Mouse (Mus musculus) G1E (cell line): ENCODE measurements around the gene R3hdm1. TPM values are rescaled to one million over a fixed set of nuclear protein-coding genes. Genes with fewer than 3 reads are reported as not detected.
"Not testable (repeated sequence)": the region's sequence is repeated elsewhere in the genome, so short reads cannot be mapped to it uniquely, and the experiment has no call there.

Source experiments
- ATAC-seq: 2 replicates; pipeline ENCODE4 v1.8.0; 2016; ENCODE audit warnings: mild to moderate bottlenecking; ENCODE audit not compliant: insufficient number of reproducible peaks, poor library complexity, low FRiP score, severe bottlenecking; ENCODE audit errors: extremely low read depth
- DNase-seq: peaks from one replicate; pipeline ENCODE4 v3.0.0; 2012; ENCODE audit warnings: low spot score
- H3K27me3 ChIP-seq: 2 replicates; pipeline ENCODE4 v1.6.1; 2012; ENCODE audit warnings: mild to moderate bottlenecking, low read length, inconsistent platforms; ENCODE audit not compliant: insufficient read depth
- H3K36me3 ChIP-seq: replicated peaks from 2 replicates; pipeline ENCODE3; 2012; ENCODE audit warnings: mild to moderate bottlenecking, inconsistent platforms
- H3K4me1 ChIP-seq: 2 replicates; pipeline ENCODE4 v1.6.1; 2012; ENCODE audit warnings: low read depth, low read length, inconsistent platforms, mixed read lengths; ENCODE audit not compliant: insufficient read depth
- H3K4me3 ChIP-seq: 2 replicates; pipeline ENCODE4 v1.5.1; 2012; ENCODE audit warnings: low read depth, mild to moderate bottlenecking, inconsistent platforms, low read length, moderate library complexity, mixed read lengths
- H3K9me3 ChIP-seq: replicated peaks from 2 replicates; pipeline ENCODE4 v1.6.1; 2012; ENCODE audit warnings: inconsistent platforms
- CTCF ChIP-seq: IDR thresholded peaks from 2 replicates; pipeline ENCODE4 v1.5.1; 2012; ENCODE audit warnings: low read depth, low read length, inconsistent platforms, mixed read lengths
- GATA1 ChIP-seq: IDR thresholded peaks from 2 replicates; pipeline ENCODE4 v1.6.1; 2012; ENCODE audit warnings: borderline replicate concordance, low read length, inconsistent platforms, mixed read lengths
- GATA2 ChIP-seq: IDR thresholded peaks from 2 replicates; pipeline ENCODE4 v1.6.1; 2012; ENCODE audit warnings: low read depth, low read length, inconsistent platforms, borderline replicate concordance
- POLR2AphosphoS5 ChIP-seq: IDR thresholded peaks from 2 replicates; pipeline ENCODE4 v1.6.1; 2012; ENCODE audit warnings: low read depth, low read length, inconsistent platforms; ENCODE audit not compliant: insufficient replicate concordance
- TAL1 ChIP-seq: conservative IDR thresholded peaks from 2 replicates; pipeline ENCODE4 v1.6.1; 2012; ENCODE audit warnings: low read depth, low read length, inconsistent platforms, mixed read lengths
- polyA plus RNA-seq: library from polyadenylated mRNA; stranded (reverse); fragments of >175 nt; gene quantifications from 2 replicates; pipeline ENCODE4 v1.2.3, GENCODE M21; 2012
- total RNA-seq, 2 experiments: library from RNA; stranded (forward) in 1 of 2; stranded (reverse) in 1 of 2; fragments of 200-1000 nt in 1 of 2; fragments of >200 nt in 1 of 2; fragmentation: Nextera tagmentation in 1 of 2; gene quantifications; 2 replicates each; pipeline ENCODE4 v1.2.3; 2014 to 2017

The R3hdm1 gene
- total and polyA plus RNA-seq, 3 experiments = 129 to 549 (median 208) TPM

DNA sequence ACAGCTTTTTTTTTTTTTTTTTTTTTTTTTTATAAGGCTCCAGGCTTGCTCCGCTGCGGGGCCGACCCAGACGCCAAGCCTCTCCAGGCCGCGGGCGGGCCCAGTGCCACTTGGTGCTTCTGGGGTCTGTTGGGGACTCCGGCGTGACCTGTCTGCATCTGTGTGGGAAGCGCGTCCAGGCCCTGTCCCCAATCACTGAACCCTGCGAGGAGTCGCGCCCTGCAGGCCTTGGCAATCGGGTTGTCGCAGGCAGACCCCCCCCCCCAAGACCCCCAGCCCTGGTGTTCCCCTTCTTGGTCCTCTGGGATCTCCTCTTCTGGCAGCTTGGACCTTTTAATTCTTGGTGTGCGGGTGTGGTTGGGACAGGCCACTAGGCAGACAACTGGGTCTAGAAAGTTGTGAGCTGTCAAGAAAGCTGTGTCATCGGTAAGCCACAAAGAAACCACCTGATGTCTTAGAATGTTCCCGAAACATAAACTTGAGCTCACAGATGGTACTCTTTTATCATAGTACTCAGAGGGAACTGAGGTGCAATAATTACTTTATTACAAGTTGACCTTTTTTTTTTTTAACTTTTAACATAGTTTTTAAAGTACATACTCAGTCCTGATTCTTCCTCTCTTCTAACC lies 141.7 kb downstream of the R3hdm1 start:
- ATAC-seq (peak; percentile 51), DNase-seq (peak; percentile 70)
- TF ChIP-seq CTCF = no peak
- TF ChIP-seq GATA2 = no peak
- no peak for TF ChIP-seq GATA1
- no peak for TF ChIP-seq POLR2AphosphoS5
- no peak for TF ChIP-seq TAL1
- peak overlapping the region; percentile 84 for H3K4me3 ChIP-seq
- H3K9me3 ChIP-seq = no peaks in the 10 kb centered on the region
- no peaks in the 10 kb centered on the region for H3K27me3 ChIP-seq
- H3K4me1 ChIP-seq = peaks cover 31% of the 10 kb centered on the region
- peaks cover 15% of the 10 kb centered on the region for H3K36me3 ChIP-seq

DNA sequence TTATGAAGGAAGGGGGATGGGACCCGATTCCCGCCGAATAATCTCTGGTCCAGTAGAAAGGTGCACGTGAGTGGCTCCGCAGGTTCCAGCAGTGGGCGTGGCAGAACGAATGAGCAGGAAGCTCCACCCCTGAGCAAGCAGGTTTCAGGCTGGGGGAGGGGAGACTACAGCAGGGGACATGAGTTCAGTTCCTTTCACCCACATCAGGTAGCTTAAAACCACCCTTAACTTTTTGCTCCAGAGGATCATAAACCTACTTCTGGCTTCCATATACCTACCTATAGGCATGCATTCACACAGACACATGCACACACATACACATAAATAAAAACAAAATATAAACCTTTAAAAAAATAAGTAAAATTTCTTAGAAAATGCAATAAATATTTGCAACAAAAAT lies 164.0 kb downstream of the R3hdm1 start:
- ATAC-seq, DNase-seq, H3K4me3 ChIP-seq, H3K4me1 ChIP-seq, H3K27me3 ChIP-seq, H3K9me3 ChIP-seq: not testable (repeated sequence)
- peaks cover 84% of the 10 kb centered on the region for H3K36me3 ChIP-seq

DNA sequence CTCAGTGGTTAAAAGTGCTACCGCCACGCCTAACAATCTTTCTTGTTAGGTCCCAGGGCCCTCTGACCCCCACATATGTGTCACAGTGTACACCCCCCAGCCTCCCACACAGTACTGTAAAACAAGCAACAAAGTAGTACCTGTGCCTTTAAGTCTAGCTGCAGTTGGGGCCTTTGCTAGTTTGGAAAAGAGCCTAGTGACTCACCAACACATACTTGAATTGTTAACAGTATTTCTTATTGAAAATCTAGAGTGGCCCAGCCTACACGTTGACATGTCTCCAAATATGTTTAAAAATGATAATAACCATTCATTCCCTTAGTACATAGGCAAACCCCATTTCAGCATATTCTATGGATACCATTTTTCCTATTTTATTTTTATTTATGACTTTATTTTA lies 167.6 kb downstream of the R3hdm1 start:
- Histone ChIP-seq H3K4me3 (no peak overlapping the region), H3K4me1 (peaks cover 2% of the 10 kb centered on the region; the same call in 1 of the 2 replicates), H3K9me3 (no peaks in the 10 kb centered on the region), H3K36me3 (peaks cover 90% of the 10 kb centered on the region), H3K27me3 (no peaks in the 10 kb centered on the region)
- no peak for TF ChIP-seq GATA2
- no peak for TF ChIP-seq CTCF
- no peak for TF ChIP-seq POLR2AphosphoS5
- TF ChIP-seq GATA1 = no peak
- no peak for TF ChIP-seq TAL1
- DNase-seq = no peak
- ATAC-seq = no peak

DNA sequence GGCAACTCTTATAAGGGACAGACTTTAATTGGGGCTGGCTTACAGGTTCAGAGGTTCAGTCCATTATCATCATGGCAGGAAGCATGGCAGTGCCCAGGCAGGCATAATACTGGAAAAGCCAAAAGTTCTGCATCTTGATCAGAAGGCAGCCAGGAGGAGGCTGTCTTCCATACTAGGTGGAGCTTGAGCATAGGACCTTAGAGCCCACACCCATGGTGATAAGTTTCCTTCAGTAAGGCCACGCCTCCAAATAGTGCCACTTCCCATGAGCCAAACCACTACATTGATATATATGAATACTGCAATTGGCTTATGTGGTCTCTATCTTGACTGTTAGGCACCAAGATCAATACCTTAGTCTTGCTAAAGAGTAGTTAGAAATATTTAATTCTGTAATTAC lies 172.8 kb downstream of the R3hdm1 start:
- Histone ChIP-seq H3K4me1 (no peaks in the 10 kb centered on the region), H3K4me3 (no peak overlapping the region), H3K9me3 (no peaks in the 10 kb centered on the region), H3K36me3 (peaks cover 87% of the 10 kb centered on the region), H3K27me3 (no peaks in the 10 kb centered on the region)
- ATAC-seq (no peak), DNase-seq (no peak)
- TF ChIP-seq GATA1 (no peak), TAL1 (no peak), GATA2 (no peak), CTCF (no peak), POLR2AphosphoS5 (no peak)

DNA sequence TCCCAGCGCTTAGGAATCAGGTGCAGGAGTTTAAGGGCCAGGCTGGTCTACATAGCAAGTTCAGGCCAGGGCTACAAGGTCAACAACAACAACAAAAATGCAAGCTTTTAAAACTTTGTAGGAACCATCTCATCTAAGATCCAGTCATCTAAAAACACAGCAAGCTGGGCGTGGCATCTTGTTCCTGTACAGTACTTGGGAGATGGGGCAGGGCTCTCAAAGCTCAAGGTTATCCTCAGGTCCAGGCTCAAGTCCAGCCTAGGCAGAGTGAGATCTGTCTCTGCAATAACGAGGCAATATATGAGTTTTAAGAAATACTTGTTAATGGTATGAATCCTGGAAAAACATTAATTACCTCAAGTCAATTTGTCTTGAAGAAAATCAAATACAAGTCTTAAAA lies 175.5 kb downstream of the R3hdm1 start:
- peaks cover 65% of the 10 kb centered on the region for H3K36me3 ChIP-seq
- H3K4me1 ChIP-seq = no peaks in the 10 kb centered on the region
- no peak for ATAC-seq

DNA sequence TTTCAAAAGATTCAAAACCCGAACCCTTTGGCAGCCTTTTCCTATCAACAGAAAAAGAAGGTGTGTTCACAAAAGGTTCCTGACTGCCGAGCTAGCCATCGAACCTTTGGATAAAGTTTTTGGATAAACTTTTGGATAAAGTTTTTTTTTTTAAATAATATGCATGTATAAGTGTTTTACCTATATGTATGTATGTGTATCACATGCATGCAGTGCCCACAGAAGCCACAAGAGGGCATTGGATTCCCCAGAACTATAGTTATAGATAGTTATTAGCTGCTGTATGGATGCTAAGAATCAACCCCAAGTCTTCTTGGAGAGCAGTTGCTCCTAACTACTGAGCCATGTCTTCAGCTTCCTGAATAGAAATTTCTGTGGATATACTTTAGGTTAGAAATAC lies 178.7 kb downstream of the R3hdm1 start:
- ATAC-seq = peak; percentile 22; the same call in 1 of the 2 replicates
- TF ChIP-seq CTCF = no peak
- TF ChIP-seq GATA2 = no peak
- no peak for TF ChIP-seq GATA1
- TF ChIP-seq POLR2AphosphoS5 = no peak
- TF ChIP-seq TAL1 = no peak

More for the DNA sequence above, 175.5 kb downstream of the R3hdm1 start:
- TF ChIP-seq GATA2 = no peak
- no peak for TF ChIP-seq CTCF
- TF ChIP-seq GATA1 = no peak
- no peak for TF ChIP-seq TAL1
- TF ChIP-seq POLR2AphosphoS5 = no peak
- Histone ChIP-seq H3K4me3 (no peak overlapping the region), H3K9me3 (no peaks in the 10 kb centered on the region), H3K27me3 (no peaks in the 10 kb centered on the region)
- DNase-seq = no peak

DNA sequence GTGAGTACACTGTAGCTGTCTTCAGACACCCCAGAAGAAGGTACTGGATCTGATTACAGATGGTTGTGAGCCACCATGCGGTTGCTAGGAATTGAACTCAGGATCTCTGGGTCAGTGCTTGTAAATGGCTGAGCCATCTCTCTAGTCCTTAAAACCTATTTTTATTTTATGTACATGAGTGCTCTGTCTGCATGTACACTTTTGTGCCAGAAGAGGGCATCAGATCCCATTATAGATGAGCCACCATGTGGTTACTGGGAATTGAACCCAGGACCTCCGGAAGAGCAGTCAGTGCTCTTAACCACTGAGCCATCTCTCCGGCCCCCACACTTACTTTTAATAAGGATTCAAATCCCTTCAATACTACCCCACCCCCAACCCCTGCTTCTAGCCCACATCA lies 179.8 kb downstream of the R3hdm1 start:
- ATAC-seq = no peak
- Histone ChIP-seq H3K4me1 (0 out of 2 replicates have a peak, but pooled peaks cover 3% of the 10 kb centered on the region), H3K4me3 (no peak overlapping the region), H3K9me3 (no peaks in the 10 kb centered on the region), H3K36me3 (peaks cover 24% of the 10 kb centered on the region), H3K27me3 (peaks cover 16% of the 10 kb centered on the region)
- no peak for DNase-seq
- no peak for TF ChIP-seq GATA2
- TF ChIP-seq POLR2AphosphoS5 = no peak
- no peak for TF ChIP-seq GATA1
- TF ChIP-seq TAL1 = no peak
- no peak for TF ChIP-seq CTCF

More for the DNA sequence above, 178.7 kb downstream of the R3hdm1 start:
- Histone ChIP-seq H3K27me3 (peaks cover 8% of the 10 kb centered on the region; the same call in 1 of the 2 replicates), H3K36me3 (peaks cover 35% of the 10 kb centered on the region), H3K4me1 (0 out of 2 replicates have a peak, but pooled peaks cover 3% of the 10 kb centered on the region), H3K4me3 (no peak overlapping the region), H3K9me3 (no peaks in the 10 kb centered on the region)
- DNase-seq = no peak
